Mouse (Mus musculus): Measurements from ENCODE around the gene Pgghg. TPM values are rescaled to one million over a fixed set of nuclear protein-coding genes. Genes with fewer than 3 reads are reported as not detected.
A peak's percentile ranks its signal among the peaks of the same experiment; 100 is the strongest.

The Pgghg gene
- 20.7 and 22.6 TPM in 2 replicates for polyA plus RNA-seq (2014; fragmentation: Nextera tagmentation; extraction: Ambion mirVana)

- Histone ChIP-seq H3K4me3 (ENCODE audit: low read depth, low read length) (peak within 1 kb of the TSS; percentile 52), H3K27me3 (ENCODE audit: insufficient read depth, low read length) (no peaks in the 10 kb centered on the region), H3K9ac (peak within 1 kb of the TSS; percentile 73), H3K4me1 (ENCODE audit: insufficient read depth) (peaks cover 15% of the 10 kb centered on the region; the same call in 1 of the 2 replicates), H3K36me3 (ENCODE audit: insufficient read depth) (peaks cover 18% of the 10 kb centered on the region), H3K4me2 (peak within 1 kb of the TSS; percentile 87), H3K27ac (ENCODE audit: low read depth) (peak within 1 kb of the TSS; percentile 95), H3K9me3 (ENCODE audit: low read depth, low read length) (no peaks in the 10 kb centered on the region)
- DNase-seq (peak; percentile 94), ATAC-seq (ENCODE audit: insufficient read depth) (peak; percentile 88)
- peak; percentile 96 for TF ChIP-seq CTCF (IDR thresholded peaks at IDR 0.05; ENCODE audit: low read depth)
- WGBS, result 2% methylated on average over 33 of the region's 33 CpGs
Observed at GRCm38 (mm10) chr7:140941222-140942051, at the start of gene Pgghg. TSS of gene Pgghg (plus strand) at chr7:140941391.

DNA sequence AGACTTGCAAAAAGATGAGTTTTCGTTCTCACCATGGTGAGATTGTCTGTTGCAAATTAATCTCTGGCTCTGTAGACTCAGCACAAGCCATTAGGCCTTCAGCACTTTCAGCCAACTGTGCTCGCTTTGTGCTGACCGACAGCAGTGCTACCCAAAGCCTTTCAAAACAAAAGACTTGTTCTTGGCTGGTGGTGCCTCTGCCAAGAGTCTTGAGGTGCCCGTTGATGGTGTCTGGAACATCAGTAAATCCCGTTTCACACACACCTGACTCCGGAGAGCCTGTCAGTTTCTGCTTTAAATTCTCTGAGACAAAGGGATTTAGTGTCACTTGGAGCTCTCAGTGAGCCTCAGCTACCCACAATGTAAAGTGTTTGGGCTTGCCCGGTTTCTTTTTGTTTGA is 47.2 kb upstream of the Pgghg start:
- WGBS, result 89% methylated on average over 7 of the region's 7 CpGs
- no peak for TF ChIP-seq CTCF (IDR thresholded peaks at IDR 0.05; ENCODE audit: low read depth)
- DNase-seq, result no peak
- Histone ChIP-seq H3K27me3 (ENCODE audit: insufficient read depth, low read length) (no peaks in the 10 kb centered on the region), H3K4me2 (no peak overlapping the region), H3K9ac (no peak overlapping the region), H3K9me3 (ENCODE audit: low read depth, low read length) (no peaks in the 10 kb centered on the region), H3K36me3 (ENCODE audit: insufficient read depth) (peaks cover 74% of the 10 kb centered on the region), H3K27ac (ENCODE audit: low read depth) (no peak overlapping the region), H3K4me3 (ENCODE audit: low read depth, low read length) (no peak overlapping the region), H3K4me1 (ENCODE audit: insufficient read depth) (no peaks in the 10 kb centered on the region)
- no peak for ATAC-seq (ENCODE audit: insufficient read depth)

GRCm38 (mm10) chr7:140894611-140895010 is 46.6 kb upstream of the Pgghg start:
- no peak overlapping the region for H3K27ac ChIP-seq (ENCODE audit: low read depth)
- peaks cover 70% of the 10 kb centered on the region for H3K36me3 ChIP-seq (ENCODE audit: insufficient read depth)
- no peaks in the 10 kb centered on the region for H3K27me3 ChIP-seq (ENCODE audit: insufficient read depth, low read length)
- WGBS, result 92% methylated on average over 3 of the region's 3 CpGs
- ATAC-seq (ENCODE audit: insufficient read depth) (no peak), DNase-seq (no peak)
- H3K9ac ChIP-seq, result no peak overlapping the region
- H3K4me3 ChIP-seq (ENCODE audit: low read depth, low read length), result no peak overlapping the region
- no peak overlapping the region for H3K4me2 ChIP-seq
- H3K4me1 ChIP-seq (ENCODE audit: insufficient read depth), result no peaks in the 10 kb centered on the region
- H3K9me3 ChIP-seq (ENCODE audit: low read depth, low read length), result no peaks in the 10 kb centered on the region
- TF ChIP-seq CTCF (IDR thresholded peaks at IDR 0.05; ENCODE audit: low read depth), result no peak

- ATAC-seq (ENCODE audit: insufficient read depth), result no peak
Observed at GRCm38 (mm10) chr7:140897863-140898262, 43.3 kb upstream of the Pgghg start.

GRCm38 (mm10) chr7:140899121-140899520 is 42.1 kb upstream of the Pgghg start:
- Histone ChIP-seq H3K27ac (ENCODE audit: low read depth) (no peak overlapping the region), H3K27me3 (ENCODE audit: insufficient read depth, low read length) (no peaks in the 10 kb centered on the region), H3K4me1 (ENCODE audit: insufficient read depth) (no peaks in the 10 kb centered on the region), H3K36me3 (ENCODE audit: insufficient read depth) (peaks cover 49% of the 10 kb centered on the region), H3K4me3 (ENCODE audit: low read depth, low read length) (no peak overlapping the region), H3K9ac (no peak overlapping the region), H3K4me2 (no peak overlapping the region), H3K9me3 (ENCODE audit: low read depth, low read length) (no peaks in the 10 kb centered on the region)
- ATAC-seq (ENCODE audit: insufficient read depth) (no peak), DNase-seq (no peak)
- TF ChIP-seq CTCF (IDR thresholded peaks at IDR 0.05; ENCODE audit: low read depth), result no peak
- 69% methylated on average over 3 of the region's 3 CpGs for WGBS

More at GRCm38 (mm10) chr7:140897863-140898262, 43.3 kb upstream of the Pgghg start:
- TF ChIP-seq CTCF (IDR thresholded peaks at IDR 0.05; ENCODE audit: low read depth), result no peak
- no peaks in the 10 kb centered on the region for H3K27me3 ChIP-seq (ENCODE audit: insufficient read depth, low read length)
- no peaks in the 10 kb centered on the region for H3K9me3 ChIP-seq (ENCODE audit: low read depth, low read length)
- no peaks in the 10 kb centered on the region for H3K4me1 ChIP-seq (ENCODE audit: insufficient read depth)
- no peak overlapping the region for H3K4me3 ChIP-seq (ENCODE audit: low read depth, low read length)
- H3K36me3 ChIP-seq (ENCODE audit: insufficient read depth), result peaks cover 56% of the 10 kb centered on the region
- H3K9ac ChIP-seq, result no peak overlapping the region
- no peak overlapping the region for H3K4me2 ChIP-seq
- no peak for DNase-seq
- H3K27ac ChIP-seq (ENCODE audit: low read depth), result no peak overlapping the region
- 91% methylated on average over 7 of the region's 7 CpGs for WGBS

DNA sequence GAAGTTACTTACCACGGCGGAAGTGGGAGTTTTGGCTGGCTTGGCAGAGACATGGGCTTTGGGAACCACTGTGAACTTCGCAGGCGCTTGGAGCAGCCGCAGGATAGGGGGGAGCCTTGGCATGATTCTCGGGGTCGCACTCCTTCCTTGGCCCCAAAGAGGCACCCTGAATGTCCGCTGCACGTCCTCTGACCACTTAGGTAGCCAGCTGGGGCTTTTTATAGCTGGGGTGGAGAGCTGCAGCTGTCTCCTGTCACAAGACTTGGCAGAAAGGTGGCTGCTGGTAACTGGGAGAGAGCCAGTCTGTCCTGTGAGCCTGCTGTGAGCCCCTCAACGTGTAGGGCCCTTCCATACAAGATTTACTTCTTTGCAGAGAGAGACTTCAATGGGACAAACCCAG is 41.0 kb upstream of the Pgghg start, which contains the start of gene Cox8b:
Gene Cox8b, minus strand, starts transcription at position 227 of the 400 bp plus-strand sequence.
- H3K36me3 ChIP-seq (ENCODE audit: insufficient read depth), result peaks cover 40% of the 10 kb centered on the region
- H3K4me3 ChIP-seq (ENCODE audit: low read depth, low read length), result no peak within 1 kb of the TSS
- H3K9me3 ChIP-seq (ENCODE audit: low read depth, low read length), result no peaks in the 10 kb centered on the region
- WGBS, result 64% methylated on average over 10 of the region's 10 CpGs
- H3K9ac ChIP-seq, result no peak within 1 kb of the TSS; the same call in 1 of the 2 replicates
- H3K4me2 ChIP-seq, result no peak within 1 kb of the TSS
- DNase-seq (peak; percentile 8), ATAC-seq (ENCODE audit: insufficient read depth) (no peak)
- no peaks in the 10 kb centered on the region for H3K27me3 ChIP-seq (ENCODE audit: insufficient read depth, low read length)
- TF ChIP-seq CTCF (IDR thresholded peaks at IDR 0.05; ENCODE audit: low read depth), result no peak
- no peaks in the 10 kb centered on the region for H3K4me1 ChIP-seq (ENCODE audit: insufficient read depth)
- H3K27ac ChIP-seq (ENCODE audit: low read depth), result no peak within 1 kb of the TSS

GRCm38 (mm10) chr7:140902036-140902875 is 38.9 kb upstream of the Pgghg start:
- H3K4me1 ChIP-seq (ENCODE audit: insufficient read depth), result no peaks in the 10 kb centered on the region
- no peaks in the 10 kb centered on the region for H3K9me3 ChIP-seq (ENCODE audit: low read depth, low read length)
- H3K36me3 ChIP-seq (ENCODE audit: insufficient read depth), result peaks cover 23% of the 10 kb centered on the region
- TF ChIP-seq CTCF (IDR thresholded peaks at IDR 0.05; ENCODE audit: low read depth), result no peak
- WGBS, result 73% methylated on average over 15 of the region's 15 CpGs
- H3K9ac ChIP-seq, result no peak overlapping the region
- ATAC-seq (ENCODE audit: insufficient read depth), result no peak
- H3K27me3 ChIP-seq (ENCODE audit: insufficient read depth, low read length), result no peaks in the 10 kb centered on the region
- H3K4me2 ChIP-seq, result no peak overlapping the region
- DNase-seq, result no peak
- H3K27ac ChIP-seq (ENCODE audit: low read depth), result no peak overlapping the region
- H3K4me3 ChIP-seq (ENCODE audit: low read depth, low read length), result no peak overlapping the region

All from lung, embryonic 14.5 days (tissue).